Mouse (Mus musculus): ENCODE measurements around the gene Foxk1. TPM values are rescaled to one million over a fixed set of nuclear protein-coding genes. Genes with fewer than 3 reads are reported as not detected.
A peak's percentile ranks its signal among the peaks of the same experiment; 100 is the strongest.

Foxk1 gene
- 6.4 and 7.0 TPM in 2 replicates for polyA plus RNA-seq (2016; fragmentation: Nextera tagmentation; extraction: Ambion mirVana)

DNA sequence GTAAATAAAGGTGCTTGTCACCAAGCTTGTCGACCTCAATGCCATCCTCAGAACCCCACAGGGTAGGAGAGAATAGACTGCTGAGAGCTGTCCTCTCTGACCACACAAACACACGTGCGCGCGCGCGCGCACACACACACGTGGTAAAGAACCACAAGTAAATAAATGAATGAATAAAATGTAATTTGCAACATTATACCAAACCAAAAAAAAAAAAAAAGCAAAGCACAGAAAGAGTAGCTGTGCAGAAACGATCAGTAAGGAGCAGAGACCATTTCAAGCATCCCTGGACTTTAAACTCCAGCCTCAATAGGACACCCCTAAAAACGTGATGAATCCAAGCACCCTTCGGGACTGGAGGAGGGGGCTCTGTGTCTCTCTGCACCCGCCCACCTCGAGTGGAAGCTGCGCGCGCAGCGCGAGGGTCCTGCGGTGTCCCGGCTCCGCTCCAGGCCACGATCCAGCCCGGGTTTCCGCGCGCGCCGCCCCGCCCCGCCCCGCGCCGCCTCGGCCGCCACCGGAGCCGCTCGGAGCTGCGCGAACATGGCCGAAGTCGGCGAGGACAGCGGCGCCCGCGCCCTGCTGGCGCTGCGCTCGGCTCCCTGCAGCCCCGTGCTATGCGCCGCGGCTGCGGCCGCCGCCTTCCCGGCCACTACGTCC is at the start of gene Foxk1:
Foxk1 (plus strand) TSS at position 517 of the 660 bp plus-strand sequence.
- peak; percentile 82 for ATAC-seq (ENCODE audit: insufficient number of reproducible peaks, insufficient read depth, low FRiP score, low TSS enrichment, low read depth)
- Histone ChIP-seq H3K9me3 (no peaks in the 10 kb centered on the region), H3K4me1 (replicated peaks) (peaks cover 42% of the 10 kb centered on the region), H3K27me3 (no peaks in the 10 kb centered on the region), H3K36me3 (peaks cover 16% of the 10 kb centered on the region; the same call in 1 of the 2 replicates), H3K4me3 (replicated peaks) (peak within 1 kb of the TSS; percentile 96), H3K27ac (peak within 1 kb of the TSS; percentile 88), H3K4me2 (peak within 1 kb of the TSS; percentile 92), H3K9ac (replicated peaks) (peak within 1 kb of the TSS; percentile 94)
- under 1% methylated on average over 52 of the region's 60 CpGs for WGBS

GRCm38 (mm10) chr5:142352336-142352892 is 48.9 kb upstream of the Foxk1 start:
- Histone ChIP-seq H3K4me3 (replicated peaks) (no peak overlapping the region), H3K9me3 (0 out of 2 replicates have a peak, but pooled peaks cover 6% of the 10 kb centered on the region), H3K9ac (replicated peaks) (no peak overlapping the region), H3K36me3 (no peaks in the 10 kb centered on the region), H3K4me2 (no peak overlapping the region), H3K27ac (no peak overlapping the region), H3K27me3 (no peaks in the 10 kb centered on the region), H3K4me1 (replicated peaks) (no peaks in the 10 kb centered on the region)
- WGBS: 93% methylated on average over 5 of the region's 5 CpGs
- no peak for ATAC-seq (ENCODE audit: insufficient number of reproducible peaks, insufficient read depth, low FRiP score, low TSS enrichment, low read depth)

DNA sequence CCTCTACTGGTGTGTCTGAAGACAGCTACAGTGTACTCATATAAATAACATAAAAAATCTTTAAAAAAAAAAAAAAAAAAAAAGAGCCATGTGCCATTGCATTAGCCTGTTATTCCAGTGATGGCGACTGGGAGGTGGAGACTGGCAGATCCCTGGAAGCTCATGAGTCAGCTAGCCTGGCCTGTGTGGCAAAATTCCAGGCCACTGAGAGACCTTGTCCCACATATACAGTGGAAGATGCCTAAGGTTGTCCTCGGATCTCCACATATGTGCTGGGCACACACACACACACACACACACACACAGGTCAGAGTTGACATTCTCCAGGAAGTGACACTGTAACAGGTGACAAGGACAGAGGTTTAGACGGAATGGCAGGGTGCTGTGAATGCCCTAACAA is 46.2 kb upstream of the Foxk1 start:
- no peaks in the 10 kb centered on the region for H3K4me1 ChIP-seq (replicated peaks)
- no peak overlapping the region for H3K4me2 ChIP-seq
- WGBS: 83% methylated on average over 3 of the region's 3 CpGs
- H3K9ac ChIP-seq (replicated peaks): no peak overlapping the region
- H3K27me3 ChIP-seq: no peaks in the 10 kb centered on the region
- H3K9me3 ChIP-seq: no peaks in the 10 kb centered on the region
- no peak overlapping the region for H3K4me3 ChIP-seq (replicated peaks)
- H3K27ac ChIP-seq: no peak overlapping the region
- ATAC-seq (ENCODE audit: insufficient number of reproducible peaks, insufficient read depth, low FRiP score, low TSS enrichment, low read depth): no peak
- H3K36me3 ChIP-seq: no peaks in the 10 kb centered on the region

DNA sequence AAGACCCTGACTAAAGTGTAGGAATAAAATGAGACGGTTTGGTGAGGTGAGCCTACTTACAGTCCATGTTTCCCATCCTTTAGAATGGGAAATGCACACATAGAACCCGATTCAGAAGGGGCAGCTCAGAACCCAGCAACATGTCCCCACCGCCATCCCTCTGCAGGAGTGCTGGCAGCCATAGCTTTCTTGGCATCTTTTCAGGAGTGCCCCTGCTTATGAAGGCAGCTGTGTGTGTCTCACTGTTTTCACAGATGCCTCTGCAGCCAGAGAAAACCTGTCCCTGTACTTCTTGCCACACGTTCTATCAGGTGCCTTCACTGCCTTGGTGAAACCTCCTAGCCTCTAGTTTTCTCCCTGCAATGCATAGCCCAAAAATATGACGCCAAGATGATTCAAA is 40.1 kb upstream of the Foxk1 start:
- Histone ChIP-seq H3K9ac (replicated peaks) (no peak overlapping the region), H3K4me3 (replicated peaks) (no peak overlapping the region), H3K4me1 (replicated peaks) (no peaks in the 10 kb centered on the region), H3K4me2 (no peak overlapping the region), H3K27ac (no peak overlapping the region), H3K36me3 (no peaks in the 10 kb centered on the region), H3K27me3 (no peaks in the 10 kb centered on the region), H3K9me3 (no peaks in the 10 kb centered on the region)
- no peak for ATAC-seq (ENCODE audit: insufficient number of reproducible peaks, insufficient read depth, low FRiP score, low TSS enrichment, low read depth)
- whole genome bisulfite sequencing: 74% methylated on average over 5 of the region's 5 CpGs

- Histone ChIP-seq H3K4me3 (replicated peaks) (no peak overlapping the region), H3K27me3 (no peaks in the 10 kb centered on the region), H3K4me2 (no peak overlapping the region), H3K27ac (no peak overlapping the region), H3K9me3 (no peaks in the 10 kb centered on the region), H3K9ac (replicated peaks) (no peak overlapping the region), H3K36me3 (no peaks in the 10 kb centered on the region), H3K4me1 (replicated peaks) (peaks cover 5% of the 10 kb centered on the region)
- no peak for ATAC-seq (ENCODE audit: insufficient number of reproducible peaks, insufficient read depth, low FRiP score, low TSS enrichment, low read depth)
- WGBS: 83% methylated on average over 3 of the region's 3 CpGs
Observed at GRCm38 (mm10) chr5:142362894-142363293, 38.4 kb upstream of the Foxk1 start.

DNA sequence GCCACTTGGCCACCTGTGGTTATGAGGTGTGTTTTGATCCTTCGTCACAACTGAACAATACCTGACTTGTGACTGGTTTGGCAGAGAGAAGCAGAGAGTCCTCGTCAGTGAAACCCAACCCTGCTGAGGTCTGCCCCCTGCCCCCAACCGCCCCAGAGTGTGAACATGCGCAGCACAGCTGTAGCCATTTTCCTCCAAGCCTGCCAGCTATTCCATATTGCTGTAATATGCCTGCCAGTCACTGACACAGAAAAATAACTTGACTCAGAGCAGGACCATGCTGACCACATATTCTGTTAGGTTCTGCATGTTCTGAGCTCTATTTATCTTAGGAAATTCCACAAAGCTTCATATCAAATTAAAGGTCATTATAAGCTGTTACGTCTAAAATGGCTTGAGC is 37.2 kb upstream of the Foxk1 start:
- no peak overlapping the region for H3K4me2 ChIP-seq
- H3K4me1 ChIP-seq (replicated peaks): peaks cover 14% of the 10 kb centered on the region
- H3K9me3 ChIP-seq: no peaks in the 10 kb centered on the region
- 52% methylated on average over 5 of the region's 5 CpGs for WGBS
- H3K27ac ChIP-seq: peak overlapping the region; percentile 50; the same call in 1 of the 2 replicates
- no peak for ATAC-seq (ENCODE audit: insufficient number of reproducible peaks, insufficient read depth, low FRiP score, low TSS enrichment, low read depth)
- no peaks in the 10 kb centered on the region for H3K27me3 ChIP-seq
- no peaks in the 10 kb centered on the region for H3K36me3 ChIP-seq
- no peak overlapping the region for H3K4me3 ChIP-seq (replicated peaks)
- H3K9ac ChIP-seq (replicated peaks): no peak overlapping the region

DNA sequence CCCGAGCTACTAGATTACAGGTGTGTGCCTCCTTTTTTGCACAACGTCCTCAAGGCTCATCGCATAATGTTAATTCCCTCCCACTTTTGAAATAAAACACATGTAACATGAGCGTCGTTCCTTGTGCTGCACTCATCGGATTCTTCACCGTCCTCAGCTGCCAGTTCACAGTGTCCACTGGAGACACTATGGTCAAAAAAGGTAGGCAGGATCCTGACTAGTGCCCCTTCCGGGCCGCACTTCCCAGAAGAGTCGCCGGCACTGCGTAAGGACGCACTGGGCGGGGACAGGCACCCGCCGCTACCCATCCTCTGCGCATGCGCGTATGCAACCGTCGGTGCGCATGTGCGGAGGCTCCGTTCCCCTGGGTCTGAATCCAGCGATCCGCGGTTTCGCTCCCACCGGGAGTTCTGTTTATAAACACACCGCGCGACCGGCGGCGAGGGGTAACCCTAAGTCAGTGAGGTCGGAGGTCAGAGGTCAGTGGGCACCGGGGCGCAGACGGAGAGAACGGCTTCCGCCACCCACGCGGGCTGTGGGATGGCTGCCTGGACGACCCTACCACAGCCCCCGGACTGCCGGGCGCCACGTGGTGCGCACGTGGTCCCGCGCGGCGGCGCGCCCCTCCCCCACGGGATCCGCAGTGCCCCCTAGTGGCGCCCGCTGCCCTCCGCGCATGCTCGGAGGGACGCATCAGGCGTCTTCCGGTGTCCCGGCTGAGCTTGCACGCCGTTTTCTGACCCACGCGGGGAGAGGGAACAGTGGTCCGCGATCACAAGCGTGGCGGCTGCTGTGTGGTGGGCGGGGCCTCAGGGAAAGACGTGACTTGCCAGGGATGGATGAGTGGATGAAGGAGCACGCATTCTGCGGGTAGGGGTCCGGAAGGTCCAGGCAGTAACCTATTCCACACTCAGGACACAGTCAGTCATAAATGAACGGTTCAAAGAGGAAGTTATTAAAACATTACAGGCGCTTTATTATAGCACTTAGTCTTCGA is 33.9 kb upstream of the Foxk1 start:
- Histone ChIP-seq H3K9me3 (0 out of 2 replicates have a peak, but pooled peaks cover 4% of the 10 kb centered on the region), H3K4me2 (peak overlapping the region; percentile 76), H3K4me3 (replicated peaks) (peak overlapping the region; percentile 63), H3K27ac (peak overlapping the region; percentile 87), H3K36me3 (no peaks in the 10 kb centered on the region), H3K4me1 (replicated peaks) (peaks cover 27% of the 10 kb centered on the region), H3K27me3 (no peaks in the 10 kb centered on the region), H3K9ac (replicated peaks) (peak overlapping the region; percentile 69)
- WGBS: under 1% methylated on average over 83 of the region's 83 CpGs
- peak; percentile 87 for ATAC-seq (ENCODE audit: insufficient number of reproducible peaks, insufficient read depth, low FRiP score, low TSS enrichment, low read depth)

GRCm38 (mm10) chr5:142368122-142368521 is 33.2 kb upstream of the Foxk1 start:
- Histone ChIP-seq H3K4me2 (peak overlapping the region; percentile 76), H3K36me3 (no peaks in the 10 kb centered on the region), H3K4me3 (replicated peaks) (peak overlapping the region; percentile 63), H3K9ac (replicated peaks) (peak overlapping the region; percentile 69), H3K4me1 (replicated peaks) (peaks cover 32% of the 10 kb centered on the region), H3K27ac (peak overlapping the region; percentile 87), H3K27me3 (no peaks in the 10 kb centered on the region), H3K9me3 (0 out of 2 replicates have a peak, but pooled peaks cover 4% of the 10 kb centered on the region)
- 55% methylated on average over 5 of the region's 5 CpGs for WGBS
- ATAC-seq (ENCODE audit: insufficient number of reproducible peaks, insufficient read depth, low FRiP score, low TSS enrichment, low read depth): no peak

- H3K4me2 ChIP-seq: no peak overlapping the region
- ATAC-seq (ENCODE audit: insufficient number of reproducible peaks, insufficient read depth, low FRiP score, low TSS enrichment, low read depth): no peak
- H3K36me3 ChIP-seq: no peaks in the 10 kb centered on the region
- no peaks in the 10 kb centered on the region for H3K27me3 ChIP-seq
- peaks cover 32% of the 10 kb centered on the region for H3K4me1 ChIP-seq (replicated peaks)
- H3K4me3 ChIP-seq (replicated peaks): no peak overlapping the region
- 95% methylated on average over 4 of the region's 4 CpGs for WGBS
- H3K9me3 ChIP-seq: peaks cover 8% of the 10 kb centered on the region; the same call in 1 of the 2 replicates
- no peak overlapping the region for H3K9ac ChIP-seq (replicated peaks)
- no peak overlapping the region; the same call in 1 of the 2 replicates for H3K27ac ChIP-seq
Observed at GRCm38 (mm10) chr5:142370406-142371171, 30.7 kb upstream of the Foxk1 start.
